16 mouse cellular contexts compared by ENCODE assay signal in the genomic region with DNA sequence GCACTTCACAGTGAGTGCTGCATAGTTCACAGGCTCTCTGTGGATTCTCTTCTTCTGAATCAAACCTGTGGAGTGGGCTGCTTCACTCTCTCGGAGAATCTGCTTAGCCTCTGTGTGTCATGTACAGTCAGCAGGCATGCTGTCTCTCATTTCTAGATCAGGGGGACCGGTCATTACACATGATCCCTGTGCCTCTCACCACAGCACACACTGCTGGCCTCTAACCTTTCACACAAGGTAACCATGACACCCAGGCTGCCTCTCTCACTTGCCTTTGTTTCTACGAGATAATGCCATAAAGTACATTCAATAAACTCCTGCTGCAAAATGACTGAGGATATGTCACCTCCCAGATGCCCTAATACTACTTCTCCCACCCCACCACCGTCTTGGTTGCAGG.
"Had no signal": no experiment of that assay in that cellular context is flagged by ENCODE, and none has a peak within 500 bp of the region (broad histone marks: within the 10 kb centered on the region; RNA-seq: fewer than 3 reads in every experiment).

No protein-coding gene starts in this region.

- H3K36me3 ChIP-seq: neural tube, embryonic 13.5 days; neural tube, embryonic 15.5 days; stomach, embryonic 15.5 days had no signal

- H3K9me3 ChIP-seq: neural tube, embryonic 13.5 days; neural tube, embryonic 15.5 days; stomach, embryonic 15.5 days had no signal

- H3K27me3 ChIP-seq: neural tube, embryonic 13.5 days; neural tube, embryonic 15.5 days; stomach, embryonic 15.5 days had no signal

- H3K4me2 ChIP-seq: neural tube, embryonic 13.5 days; neural tube, embryonic 15.5 days; stomach, embryonic 15.5 days had no signal

- H3K9ac ChIP-seq: neural tube, embryonic 13.5 days; neural tube, embryonic 15.5 days; stomach, embryonic 15.5 days had no signal

- H3K4me1 ChIP-seq: neural tube, embryonic 13.5 days; neural tube, embryonic 15.5 days; stomach, embryonic 15.5 days had no signal

- H3K27ac ChIP-seq: neural tube, embryonic 13.5 days; neural tube, embryonic 15.5 days; stomach, embryonic 15.5 days; stomach, postnatal 0 days had no signal

- H3K4me3 ChIP-seq: neural tube, embryonic 13.5 days; neural tube, embryonic 15.5 days; stomach, embryonic 15.5 days had no signal

- DNase-seq: retina, postnatal 1 day; right cerebral cortex, adult 18-20 months; right cerebral cortex, postnatal 14 days; right cerebral cortex, postnatal 25 days; right cerebral cortex, postnatal 4 days; spleen, adult 18-20 months; thymus, adult 18-20 months; thymus, adult 2 months; thymus, postnatal 14 days; thymus, postnatal 25 days; thymus, postnatal 36 days; thymus, postnatal 4 days had no signal
